Mouse (Mus musculus) thymus, adult 2 months (tissue): ENCODE data around the gene Tcfl5. TPM values are rescaled to one million over a fixed set of nuclear protein-coding genes. Genes with fewer than 3 reads are reported as not detected.
A peak's percentile ranks its signal among the peaks of the same experiment; 100 is the strongest.

Experiments used
- DNase-seq: peaks from one replicate; pipeline ENCODE4 v3.0.0; 2021
- H3K27ac ChIP-seq: fragments of 200-500 bp; 2 replicates; pipeline ENCODE4 v1.5.1; 2012; ENCODE audit warnings: low read length, control low read depth; ENCODE audit not compliant: control insufficient read depth, insufficient read depth
- H3K27me3 ChIP-seq: fragments of 200-500 bp; 2 replicates; pipeline ENCODE4 v1.6.1; 2012; ENCODE audit warnings: mild to moderate bottlenecking, low read length, moderate library complexity, mixed read lengths; ENCODE audit not compliant: control insufficient read depth, insufficient read depth
- H3K36me3 ChIP-seq: fragments of 200-500 bp; 2 replicates; pipeline ENCODE4 v1.6.1; 2012; ENCODE audit warnings: mild to moderate bottlenecking, low read length, moderate library complexity; ENCODE audit not compliant: control insufficient read depth, insufficient read depth
- H3K4me1 ChIP-seq: fragments of 200-500 bp; replicated peaks from 2 replicates; pipeline ENCODE4 v1.6.1; 2012; ENCODE audit warnings: low read length; ENCODE audit not compliant: control insufficient read depth, insufficient read depth
- H3K4me3 ChIP-seq: fragments of 200-500 bp; 2 replicates; pipeline ENCODE4 v1.5.1; 2012; ENCODE audit warnings: mild to moderate bottlenecking, low read length, control low read depth, moderate library complexity; ENCODE audit not compliant: control insufficient read depth, insufficient read depth
- CTCF ChIP-seq: fragments of 200-500 bp; IDR thresholded peaks from 2 replicates; pipeline ENCODE4 v1.5.1; 2012; ENCODE audit warnings: mild to moderate bottlenecking, control low read depth, low read length, moderate library complexity, borderline replicate concordance; ENCODE audit not compliant: control insufficient read depth, poor library complexity, insufficient read depth; ENCODE audit errors: extremely low read depth
- POLR2A ChIP-seq: fragments of 200-500 bp; IDR thresholded peaks from 2 replicates; pipeline ENCODE4 v1.6.1; 2012; ENCODE audit warnings: mild to moderate bottlenecking, low read length, control low read depth, moderate library complexity; ENCODE audit not compliant: control insufficient read depth, poor library complexity, insufficient read depth; ENCODE audit errors: extremely low read depth
- WGBS: fragments of 180-500 bp; shearing (Covaris S2); methylation state at CpG from one replicate; pipeline ENCODE4 v1.1.7; 2018; 5-methylcytosine and 5-hydroxymethylcytosine counted together
- polyA plus RNA-seq: library from polyadenylated mRNA; depleted of rRNA; stranded (reverse); fragments of >200 nt; gene quantifications from 2 replicates; pipeline ENCODE4 v1.2.3, GENCODE M21; 2012; rRNA removed

The Tcfl5 gene
- polyA plus RNA-seq, 1 experiment, result 0.09 TPM

DNA sequence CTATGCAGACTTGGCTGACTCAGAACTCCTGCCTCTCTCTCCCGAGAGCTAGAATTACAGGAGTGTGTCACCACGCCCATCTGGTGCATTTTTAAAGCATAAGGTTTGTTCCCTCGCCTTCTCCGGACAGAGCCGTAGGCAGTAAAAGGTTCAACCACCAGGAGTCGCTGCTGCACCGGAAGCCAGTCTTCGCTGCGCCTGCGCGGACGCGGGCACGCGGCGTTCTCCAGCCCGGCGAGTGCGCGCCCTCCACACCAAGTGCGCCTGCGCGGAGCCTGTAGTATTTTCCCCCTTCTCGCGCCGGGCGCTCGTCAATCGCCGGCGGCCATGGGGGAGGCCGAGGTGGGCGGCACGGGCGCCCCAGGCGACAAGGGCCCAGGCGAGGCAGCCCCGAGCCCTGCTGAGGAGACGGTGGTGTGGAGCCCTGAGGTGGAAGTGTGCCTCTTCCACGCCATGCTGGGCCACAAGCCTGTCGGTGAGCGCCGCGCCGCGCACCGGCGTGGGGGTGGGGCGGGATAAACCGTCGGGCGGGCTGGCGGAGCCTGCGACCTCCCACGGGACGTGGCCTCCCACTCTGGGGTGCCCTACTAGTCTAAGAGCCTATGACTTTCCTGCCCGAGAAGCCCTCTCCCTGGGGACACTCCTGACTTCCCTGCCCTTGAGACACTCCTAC lies 59.9 kb downstream of the Tcfl5 start:
- Histone ChIP-seq H3K4me1 (peaks cover 7% of the 10 kb centered on the region), H3K4me3 (peak overlapping the region; percentile 76), H3K27me3 (no peaks in the 10 kb centered on the region), H3K27ac (no peak overlapping the region), H3K36me3 (no peaks in the 10 kb centered on the region)
- peak; percentile 97 for DNase-seq
- TF ChIP-seq CTCF (peak; percentile 96), POLR2A (peak; percentile 82)
- under 1% methylated on average over 57 of the region's 57 CpGs for WGBS

DNA sequence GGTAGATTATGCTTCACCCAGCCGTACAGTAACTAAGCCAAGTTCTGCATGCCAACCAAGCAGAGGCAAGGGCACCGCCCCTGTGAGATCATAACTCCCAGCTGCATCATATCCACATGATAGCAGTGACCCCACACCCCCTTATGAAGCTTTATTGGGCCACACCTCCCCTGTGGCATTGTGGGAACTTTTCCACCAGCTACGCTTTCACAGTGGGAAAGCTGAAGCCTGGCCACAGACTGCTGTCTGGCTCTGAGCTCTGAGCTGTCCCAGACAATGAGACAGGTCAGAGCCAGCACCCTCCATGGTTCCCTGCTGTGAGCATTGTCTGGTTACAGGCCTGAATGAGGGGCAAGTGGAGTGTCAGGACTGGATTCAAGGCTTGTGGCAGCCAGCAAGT lies 61.5 kb downstream of the Tcfl5 start, which contains the start of gene Mrgbp:
Mrgbp (plus strand) TSS at position 303 of the 400 bp plus-strand sequence.
- H3K4me1 ChIP-seq, result peaks cover 7% of the 10 kb centered on the region
- no peak within 1 kb of the TSS for H3K4me3 ChIP-seq
- 95% methylated on average over 3 of the region's 3 CpGs for WGBS
- no peaks in the 10 kb centered on the region for H3K27me3 ChIP-seq
- TF ChIP-seq POLR2A, result no peak
- no peak for TF ChIP-seq CTCF
- no peaks in the 10 kb centered on the region for H3K36me3 ChIP-seq
- DNase-seq, result no peak
- H3K27ac ChIP-seq, result no peak within 1 kb of the TSS

DNA sequence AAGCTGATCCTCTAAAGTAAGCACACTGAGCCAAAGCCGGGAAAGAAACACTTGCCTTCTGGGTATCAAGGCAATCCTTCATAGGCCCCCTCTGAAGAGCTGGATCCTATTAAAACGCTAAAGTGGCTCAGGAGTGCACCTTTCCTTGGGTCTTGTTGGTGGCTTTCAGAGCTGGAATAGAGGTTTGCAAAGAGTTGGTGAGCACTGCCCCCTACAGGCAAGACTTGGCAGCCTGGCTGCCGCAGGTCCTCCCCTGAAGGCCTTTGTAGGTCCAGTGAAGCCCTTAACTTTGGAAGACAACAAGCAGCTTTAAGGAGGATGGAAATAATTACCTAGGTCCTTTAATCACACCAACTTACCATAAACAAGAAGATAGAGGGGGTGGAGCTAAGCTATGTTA lies 63.8 kb downstream of the Tcfl5 start:
- Histone ChIP-seq H3K27ac (no peak overlapping the region), H3K4me1 (peaks cover 7% of the 10 kb centered on the region), H3K27me3 (no peaks in the 10 kb centered on the region), H3K4me3 (no peak overlapping the region), H3K36me3 (no peaks in the 10 kb centered on the region)
- peak; percentile 59 for DNase-seq
- WGBS, result 9% methylated on average over 3 of the region's 3 CpGs
- TF ChIP-seq CTCF, result peak; percentile 87; the same call in 1 of the 2 replicates
- no peak for TF ChIP-seq POLR2A

DNA sequence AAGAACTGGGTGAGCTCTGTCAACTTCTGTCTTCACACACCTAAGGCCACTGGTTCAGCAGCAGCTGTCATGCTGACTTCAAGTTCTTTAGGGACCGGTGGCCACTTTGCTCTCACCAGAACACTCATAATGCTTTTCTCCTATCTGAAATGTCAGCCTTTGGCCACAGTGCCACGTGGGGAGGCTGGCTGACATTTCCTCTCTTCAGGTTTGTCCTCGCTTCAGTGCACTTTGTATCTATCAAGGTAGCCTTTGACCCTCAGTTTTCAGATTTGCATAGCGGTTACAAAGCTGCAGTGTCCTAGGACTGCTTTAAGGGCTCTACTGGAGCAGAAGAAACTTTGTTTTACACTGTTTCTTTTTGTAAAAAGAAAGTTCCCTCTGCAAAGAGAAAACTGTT lies 66.0 kb downstream of the Tcfl5 start:
- H3K27ac ChIP-seq, result no peak overlapping the region
- DNase-seq, result no peak
- no peaks in the 10 kb centered on the region for H3K27me3 ChIP-seq
- H3K4me3 ChIP-seq, result no peak overlapping the region
- 69% methylated on average over 4 of the region's 4 CpGs for WGBS
- TF ChIP-seq POLR2A, result no peak
- no peak for TF ChIP-seq CTCF
- H3K4me1 ChIP-seq, result no peaks in the 10 kb centered on the region
- no peaks in the 10 kb centered on the region for H3K36me3 ChIP-seq

Other genes with a start within 250 kb of the Tcfl5 start
- 21.2 and 22.6 TPM in 2 replicates for gene Slco4a1, start 186.5 kb downstream of the Tcfl5 start, polyA plus RNA-seq
- 0.19 and 0.40 TPM in 2 replicates for gene Ntsr1, start 142.7 kb downstream of the Tcfl5 start, polyA plus RNA-seq
- 75.6 and 75.7 TPM in 2 replicates for gene Mrgbp, start 61.4 kb downstream of the Tcfl5 start, polyA plus RNA-seq
- gene Ogfr, start 53.5 kb downstream of the Tcfl5 start, polyA plus RNA-seq, result 75.7 and 86.1 TPM in 2 replicates
- gene Col9a3, start 44.9 kb downstream of the Tcfl5 start, polyA plus RNA-seq, result 4.4 and 4.8 TPM in 2 replicates
- 40.7 and 42.2 TPM in 2 replicates for gene Dido1, start 67.3 kb upstream of the Tcfl5 start, polyA plus RNA-seq
- 34.9 and 35.5 TPM in 2 replicates for gene Gid8, start 67.4 kb upstream of the Tcfl5 start, polyA plus RNA-seq
- gene Slc17a9, start 82.6 kb upstream of the Tcfl5 start, polyA plus RNA-seq, result 24.9 and 26.4 TPM in 2 replicates
- 0.16 and 0.46 TPM in 2 replicates for gene Bhlhe23, start 134.2 kb upstream of the Tcfl5 start, polyA plus RNA-seq